In the genomic region with DNA sequence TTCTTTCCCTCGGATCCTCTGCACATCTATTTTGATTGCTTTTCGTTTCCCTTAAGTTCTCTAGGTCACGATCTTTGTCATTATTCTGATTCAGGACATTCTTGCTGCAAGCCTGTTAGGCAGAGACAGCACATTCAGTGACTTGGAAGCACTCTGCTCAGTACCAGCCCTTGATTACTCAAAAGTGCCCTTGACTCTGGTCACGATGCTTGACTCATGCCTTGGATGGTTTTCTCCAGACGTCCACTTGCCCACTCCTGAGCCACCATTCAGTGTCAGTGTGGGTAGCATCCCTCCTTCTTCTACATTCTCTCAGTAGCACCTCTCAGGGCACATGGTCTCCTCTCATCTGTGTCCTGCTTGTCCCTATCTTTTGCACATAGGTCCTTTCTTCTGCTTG, we compare ENCODE assay signal across 29 mouse cellular contexts. TPM values are rescaled to one million over a fixed set of nuclear protein-coding genes. Genes with fewer than 3 reads are reported as not detected.
DNase-seq lines count a peak whose midpoint lies in the region; ATAC-seq and TF ChIP-seq lines count a peak whose summit lies in the region.
"Had no signal": no experiment of that assay in that cellular context is flagged by ENCODE, and none has a peak within 500 bp of the region (broad histone marks: within the 10 kb centered on the region; RNA-seq: fewer than 3 reads in every experiment).

No protein-coding gene starts in this region.

- TF ChIP-seq CTCF in liver, postnatal 0 days (IDR thresholded peaks at IDR 0.05; ENCODE audit: low read depth), result no peak

- H3K36me3 ChIP-seq in liver, embryonic 11.5 days (ENCODE audit: control insufficient read depth, insufficient read depth, low read length), result no peaks in the 10 kb centered on the region
- H3K36me3 ChIP-seq in liver, postnatal 0 days (replicated peaks; ENCODE audit: insufficient read depth, low read length), result no peaks in the 10 kb centered on the region
- H3K36me3 ChIP-seq: forebrain, embryonic 10.5 days; G1E; hindbrain, embryonic 10.5 days had no signal

- H3K27ac ChIP-seq in liver, embryonic 11.5 days (ENCODE audit: low read depth, low read length), result no peak overlapping the region
- H3K27ac ChIP-seq in liver, postnatal 0 days (ENCODE audit: low read depth), result no peak overlapping the region
- H3K27ac ChIP-seq: forebrain, embryonic 10.5 days; forebrain, embryonic 13.5 days; hindbrain, embryonic 10.5 days; hindbrain, embryonic 14.5 days; hindbrain, postnatal 0 days had no signal

- 85% methylated on average over 5 of the region's 5 CpGs for WGBS in liver, embryonic 11.5 days
- WGBS in liver, postnatal 0 days (ENCODE audit: insufficient replicate concordance), result 73% methylated on average over 5 of the region's 5 CpGs

- peak; percentile 83 for DNase-seq in adrenal gland, adult 2 months
- DNase-seq in adrenal gland, postnatal 4 days (ENCODE audit: low spot score in 2 of 2), result no peak
- DNase-seq in liver, embryonic 11.5 days (ENCODE audit: low spot score), result peak; percentile 2
- DNase-seq in liver, postnatal 0 days, result no peak
- DNase-seq in adrenal gland, postnatal 25 days, result peak; percentile 13
- DNase-seq in cerebellum, adult 18-20 months, result no peak
- DNase-seq in testis, postnatal 10 days (ENCODE audit: low spot score), result no peak
- DNase-seq: B cell, adult 2 months; cerebellum, adult 11 months; cerebellum, adult 8-10 months; cerebellum, postnatal 10 days; cerebellum, postnatal 36 days; embryo, embryonic 11 days; gastrocnemius, postnatal 10 days; gastrocnemius, postnatal 36 days; kidney, adult 18-20 months; kidney, adult 9 months had no signal

- no peak for TF ChIP-seq EP300 in liver, postnatal 0 days (IDR thresholded peaks at IDR 0.05; ENCODE audit: low read depth)

- no peak for ATAC-seq in liver, embryonic 11.5 days (replicated peaks; ENCODE audit: low FRiP score)
- ATAC-seq in liver, postnatal 0 days, result no peak
- ATAC-seq: forebrain, embryonic 13.5 days; forebrain, embryonic 16.5 days; hindbrain, postnatal 0 days; inflammation-experienced regulatory T-cells, adult 6 months; intestine, embryonic 16.5 days; Patski had no signal

- no peaks in the 10 kb centered on the region for H3K27me3 ChIP-seq in liver, embryonic 11.5 days (replicated peaks; ENCODE audit: control insufficient read depth, insufficient read depth, low read length)
- no peaks in the 10 kb centered on the region for H3K27me3 ChIP-seq in liver, postnatal 0 days (ENCODE audit: insufficient read depth, low read length)
- H3K27me3 ChIP-seq: CH12.LX; forebrain, embryonic 13.5 days; Patski had no signal

- no peaks in the 10 kb centered on the region for H3K4me1 ChIP-seq in liver, embryonic 11.5 days (replicated peaks; ENCODE audit: control insufficient read depth, insufficient read depth, low read length)
- no peaks in the 10 kb centered on the region for H3K4me1 ChIP-seq in liver, postnatal 0 days (ENCODE audit: insufficient read depth)
- H3K4me1 ChIP-seq: forebrain, embryonic 10.5 days; forebrain, embryonic 13.5 days; hindbrain, embryonic 10.5 days had no signal

- H3K4me3 ChIP-seq in liver, embryonic 11.5 days (ENCODE audit: low read depth, low read length), result no peak overlapping the region
- no peak overlapping the region for H3K4me3 ChIP-seq in liver, postnatal 0 days (ENCODE audit: low read depth, low read length)
- H3K4me3 ChIP-seq: forebrain, embryonic 10.5 days; forebrain, embryonic 13.5 days; hindbrain, embryonic 10.5 days had no signal

- H3K4me2 ChIP-seq in liver, embryonic 11.5 days, result no peak overlapping the region
- H3K4me2 ChIP-seq in liver, postnatal 0 days (ENCODE audit: low read depth, low read length), result no peak overlapping the region
- H3K4me2 ChIP-seq: forebrain, embryonic 13.5 days; heart, embryonic 11.5 days; hindbrain, embryonic 14.5 days had no signal

- no peak overlapping the region for H3K9ac ChIP-seq in liver, embryonic 11.5 days (ENCODE audit: low read depth, low read length)
- no peak overlapping the region for H3K9ac ChIP-seq in liver, postnatal 0 days (replicated peaks)
- H3K9ac ChIP-seq: forebrain, embryonic 13.5 days; hindbrain, embryonic 14.5 days had no signal

- no peaks in the 10 kb centered on the region for H3K9me3 ChIP-seq in liver, embryonic 11.5 days (ENCODE audit: control insufficient read depth, low read length)
- H3K9me3 ChIP-seq in liver, postnatal 0 days (ENCODE audit: low read length), result no peaks in the 10 kb centered on the region
- H3K9me3 ChIP-seq: forebrain, embryonic 10.5 days; forebrain, embryonic 13.5 days; G1E; hindbrain, embryonic 10.5 days had no signal

RNA-seq across cellular contexts. Expression of a gene that starts 43.6 kb away (rescaled TPM):
- total RNA-seq in adrenal gland, adult 2 months (2021), result 10 to 100 TPM; 70.8 to 77.0 TPM
- 12.7 and 13.7 TPM in 2 replicates for polyA plus RNA-seq in adrenal gland, adult 2 months (2012; rRNA removed)
- 10 to 100 TPM; 56.0 to 70.3 TPM for total RNA-seq in adrenal gland, postnatal 4 days (2021)
- 22.1 and 25.5 TPM in 2 replicates for polyA plus RNA-seq in liver, embryonic 11.5 days (2014; fragmentation: Nextera tagmentation; extraction: Ambion mirVana)
- 95.0 and 102 TPM in 2 replicates for polyA plus RNA-seq in liver, postnatal 0 days (2015; fragmentation: Nextera tagmentation; extraction: Ambion mirVana)
- total RNA-seq in adrenal gland, postnatal 25 days (2021), result 63.5 and 90.0 TPM in 2 replicates
- polyA plus RNA-seq: G1E had no signal

Comparison
In these comparisons a context has a peak if more than half of its experiments do, and no peak if none do; other contexts are left out.
1. DNase-seq: peak in adrenal gland, adult 2 months (single experiment), liver, embryonic 11.5 days (single experiment) and adrenal gland, postnatal 25 days (single experiment); none in adrenal gland, postnatal 4 days (0 of 2), liver, postnatal 0 days (single experiment), cerebellum, adult 18-20 months (0 of 2) and testis, postnatal 10 days (single experiment).